Mouse (Mus musculus) myocyte (in vitro differentiated cells): ENCODE measurements around the gene AC134908.4. TPM values are rescaled to one million over a fixed set of nuclear protein-coding genes. Genes with fewer than 3 reads are reported as not detected.
A peak's percentile ranks its signal among the peaks of the same experiment; 100 is the strongest.

Experiments
- H3K27me3 ChIP-seq: one replicate; pipeline ENCODE4 v1.6.1; 2011; ENCODE audit not compliant: control insufficient read depth, insufficient read depth, insufficient read length
- H3K36me3 ChIP-seq: one replicate; pipeline ENCODE4 v1.6.1; 2011; ENCODE audit not compliant: control insufficient read depth, insufficient read depth
- H3K4me2 ChIP-seq: one replicate; pipeline ENCODE4 v1.6.1; 2011; ENCODE audit warnings: low read depth, control low read depth
- H3K4me3 ChIP-seq: one replicate; pipeline ENCODE4 v1.5.1; 2011; ENCODE audit warnings: mild to moderate bottlenecking, control low read depth, moderate library complexity
- H3K79me2 ChIP-seq: one replicate; pipeline ENCODE4 v1.6.1; 2011; ENCODE audit not compliant: control insufficient read depth, insufficient read depth
- H3ac ChIP-seq: one replicate; pipeline ENCODE4 v1.6.1; 2011; ENCODE audit not compliant: control insufficient read depth, insufficient read length
- CEBPB ChIP-seq: IDR thresholded peaks from 2 replicates; pipeline ENCODE4 v1.6.1; 2011; ENCODE audit warnings: mild to moderate bottlenecking, moderate library complexity; ENCODE audit not compliant: poor library complexity, insufficient read depth, severe bottlenecking
- E2F4 ChIP-seq: IDR thresholded peaks from one replicate; pipeline ENCODE4 v1.6.1; 2011; ENCODE audit warnings: mild to moderate bottlenecking, control low read depth, moderate library complexity; ENCODE audit not compliant: insufficient read depth
- MAX ChIP-seq: IDR thresholded peaks from one replicate; pipeline ENCODE4 v1.6.1; 2011; ENCODE audit warnings: low read depth, mild to moderate bottlenecking, control low read depth
- MYOD1 ChIP-seq, 3 experiments: IDR thresholded peaks; one replicate each; pipeline ENCODE4 v1.6.1; 2011; ENCODE audit warnings: control low read depth in 2 of 3, low read depth in 2 of 3, mild to moderate bottlenecking in 2 of 3, moderate library complexity in 1 of 3; ENCODE audit not compliant: insufficient read length in 2 of 3, control insufficient read depth in 1 of 3
- MYOG ChIP-seq, 3 experiments: IDR thresholded peaks; one replicate each; pipeline ENCODE4 v1.6.1; 2011; ENCODE audit warnings: control low read depth in 2 of 3, low read depth in 2 of 3, mild to moderate bottlenecking in 2 of 3; ENCODE audit not compliant: insufficient read length in 2 of 3, control insufficient read depth in 1 of 3, insufficient read depth in 1 of 3
- POLR2A ChIP-seq: IDR thresholded peaks from one replicate; pipeline ENCODE4 v1.6.1; 2011; ENCODE audit warnings: low read depth, mild to moderate bottlenecking, control low read depth, moderate library complexity; ENCODE audit not compliant: insufficient read length
- POLR2AphosphoS2 ChIP-seq: IDR thresholded peaks from one replicate; pipeline ENCODE4 v1.6.1; 2011; ENCODE audit warnings: low read depth, control low read depth; ENCODE audit not compliant: insufficient read length
- REST ChIP-seq: IDR thresholded peaks from one replicate; pipeline ENCODE4 v1.6.1; 2011; ENCODE audit warnings: mild to moderate bottlenecking, control low read depth, moderate library complexity; ENCODE audit not compliant: insufficient read depth, insufficient read length
- SRF ChIP-seq: IDR thresholded peaks from one replicate; pipeline ENCODE4 v1.6.1; 2011; ENCODE audit warnings: low read depth; ENCODE audit not compliant: control insufficient read depth, insufficient read length
- TCF12 ChIP-seq: IDR thresholded peaks from one replicate; pipeline ENCODE4 v1.6.1; 2011; ENCODE audit warnings: mild to moderate bottlenecking, control low read depth; ENCODE audit not compliant: poor library complexity, insufficient read depth, severe bottlenecking
- TCF3 ChIP-seq: IDR thresholded peaks from one replicate; pipeline ENCODE4 v1.6.1; 2011; ENCODE audit warnings: low read depth, control low read depth; ENCODE audit not compliant: insufficient read length
- USF1 ChIP-seq: IDR thresholded peaks from one replicate; pipeline ENCODE4 v1.6.1; 2011; ENCODE audit warnings: low read depth, mild to moderate bottlenecking, control low read depth, moderate library complexity
- polyA plus RNA-seq: library from polyadenylated mRNA; unstranded; fragments of >200 nt; fragmentation: generic; extraction: Trizol; gene quantifications from one replicate; pipeline ENCODE4 v1.2.1, GENCODE M21; 2012; ENCODE audit warnings: missing spikeins

AC134908.4 gene
- polyA plus RNA-seq, 1 experiment: not detected

GRCm38 (mm10) chr17:25830806-25831431 lies 35.5 kb upstream of the AC134908.4 start:
- Histone ChIP-seq H3K27me3 (no peaks in the 10 kb centered on the region), H3K4me3 (peak overlapping the region; percentile 52), H3K4me2 (peak overlapping the region; percentile 94), H3ac (no peak overlapping the region), H3K36me3 (no peaks in the 10 kb centered on the region), H3K79me2 (peaks cover 37% of the 10 kb centered on the region)
- TF ChIP-seq REST (no peak), TCF3 (no peak), POLR2A (peak; percentile 9)

DNA sequence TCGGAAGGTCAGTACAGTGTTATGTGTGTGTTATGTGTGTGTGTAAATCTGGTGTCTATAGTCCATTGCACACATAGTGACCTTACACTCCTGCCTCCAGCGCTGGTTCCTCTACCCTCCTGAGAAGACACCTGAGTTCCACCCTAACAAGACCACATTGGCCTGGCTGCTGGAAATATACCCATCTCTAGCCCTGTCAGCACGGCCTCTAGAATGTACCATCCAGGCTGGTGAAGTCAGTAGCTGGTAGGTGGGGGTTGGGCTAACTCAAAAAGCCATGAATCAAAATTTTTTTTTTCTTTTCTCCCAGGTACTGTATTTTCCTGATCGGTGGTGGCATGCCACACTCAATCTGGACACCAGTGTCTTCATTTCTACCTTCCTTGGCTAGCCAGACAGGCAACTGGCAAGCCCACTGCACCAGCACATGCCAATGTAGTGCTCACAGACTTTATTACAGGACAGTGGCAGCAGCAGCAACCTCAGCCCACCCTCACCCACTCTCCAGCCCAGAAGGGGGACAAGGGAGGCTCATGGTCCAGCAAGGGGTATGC lies 34.8 kb upstream of the AC134908.4 start:
- H3ac ChIP-seq: no peak overlapping the region
- H3K27me3 ChIP-seq: no peaks in the 10 kb centered on the region
- no peak overlapping the region for H3K4me2 ChIP-seq
- H3K4me3 ChIP-seq: peak overlapping the region; percentile 32
- peaks cover 37% of the 10 kb centered on the region for H3K79me2 ChIP-seq
- no peaks in the 10 kb centered on the region for H3K36me3 ChIP-seq
- TF ChIP-seq CEBPB: no peak
- TF ChIP-seq POLR2A: peak; percentile 26

- Histone ChIP-seq H3K79me2 (peaks cover 35% of the 10 kb centered on the region), H3K36me3 (no peaks in the 10 kb centered on the region), H3K27me3 (no peaks in the 10 kb centered on the region), H3ac (peak overlapping the region; percentile 13), H3K4me3 (peak overlapping the region; percentile 32), H3K4me2 (peak overlapping the region; percentile 62)
- TF ChIP-seq MYOD1 (IDR thresholded peaks at IDR 0.05; ENCODE audit: control insufficient read depth in 1 of 3, insufficient read length in 2 of 3, low read depth in 2 of 3) (no peak), MYOG (IDR thresholded peaks at IDR 0.05; ENCODE audit: control insufficient read depth in 1 of 3, insufficient read depth in 1 of 3, insufficient read length in 2 of 3, low read depth in 2 of 3) (no peak), TCF3 (no peak), CEBPB (no peak), E2F4 (no peak), POLR2AphosphoS2 (peak; percentile 74), REST (no peak), POLR2A (peak; percentile 13)
These were observed 34.1 kb upstream of the AC134908.4 start for GRCm38 (mm10) chr17:25829558-25830017.

GRCm38 (mm10) chr17:25828712-25829557 lies 33.5 kb upstream of the AC134908.4 start, which contains the start of gene Jmjd8:
Gene Jmjd8, plus strand, starts transcription at chr17:25828867.
- H3ac ChIP-seq: peak within 1 kb of the TSS; percentile 13
- peak within 1 kb of the TSS; percentile 62 for H3K4me2 ChIP-seq
- H3K36me3 ChIP-seq: no peaks in the 10 kb centered on the region
- H3K27me3 ChIP-seq: no peaks in the 10 kb centered on the region
- TF ChIP-seq POLR2AphosphoS2 (peak; percentile 74), E2F4 (no peak), REST (no peak), CEBPB (0 out of 2 replicates have a peak, but pooled peaks have one; percentile 19), SRF (no peak), MYOD1 (IDR thresholded peaks at IDR 0.05; ENCODE audit: control insufficient read depth in 1 of 3, insufficient read length in 2 of 3, low read depth in 2 of 3) (no peak), POLR2A (peak; percentile 74), MYOG (IDR thresholded peaks at IDR 0.05; ENCODE audit: control insufficient read depth in 1 of 3, insufficient read depth in 1 of 3, insufficient read length in 2 of 3, low read depth in 2 of 3) (no peak), TCF3 (no peak), USF1 (no peak), TCF12 (no peak), MAX (no peak)
- H3K4me3 ChIP-seq: peak within 1 kb of the TSS; percentile 32
- peaks cover 28% of the 10 kb centered on the region for H3K79me2 ChIP-seq

GRCm38 (mm10) chr17:25828223-25828594 lies 32.8 kb upstream of the AC134908.4 start:
- TF ChIP-seq MYOG (IDR thresholded peaks at IDR 0.05; ENCODE audit: control insufficient read depth in 1 of 3, insufficient read depth in 1 of 3, insufficient read length in 2 of 3, low read depth in 2 of 3): peak in 2 of 3 experiments; percentile 12 to 54
- no peak for TF ChIP-seq E2F4
- TF ChIP-seq POLR2AphosphoS2: peak; percentile 74
- TF ChIP-seq USF1: no peak
- peak in 1 of 3 experiments; percentile 3 for TF ChIP-seq MYOD1 (IDR thresholded peaks at IDR 0.05; ENCODE audit: control insufficient read depth in 1 of 3, insufficient read length in 2 of 3, low read depth in 2 of 3)
- TF ChIP-seq REST: no peak
- Histone ChIP-seq H3K36me3 (no peaks in the 10 kb centered on the region), H3ac (no peak overlapping the region), H3K79me2 (peaks cover 23% of the 10 kb centered on the region), H3K4me2 (peak overlapping the region; percentile 62), H3K4me3 (peak overlapping the region; percentile 32), H3K27me3 (no peaks in the 10 kb centered on the region)
